29 mouse cellular contexts compared by ENCODE assay signal in the genomic region with DNA sequence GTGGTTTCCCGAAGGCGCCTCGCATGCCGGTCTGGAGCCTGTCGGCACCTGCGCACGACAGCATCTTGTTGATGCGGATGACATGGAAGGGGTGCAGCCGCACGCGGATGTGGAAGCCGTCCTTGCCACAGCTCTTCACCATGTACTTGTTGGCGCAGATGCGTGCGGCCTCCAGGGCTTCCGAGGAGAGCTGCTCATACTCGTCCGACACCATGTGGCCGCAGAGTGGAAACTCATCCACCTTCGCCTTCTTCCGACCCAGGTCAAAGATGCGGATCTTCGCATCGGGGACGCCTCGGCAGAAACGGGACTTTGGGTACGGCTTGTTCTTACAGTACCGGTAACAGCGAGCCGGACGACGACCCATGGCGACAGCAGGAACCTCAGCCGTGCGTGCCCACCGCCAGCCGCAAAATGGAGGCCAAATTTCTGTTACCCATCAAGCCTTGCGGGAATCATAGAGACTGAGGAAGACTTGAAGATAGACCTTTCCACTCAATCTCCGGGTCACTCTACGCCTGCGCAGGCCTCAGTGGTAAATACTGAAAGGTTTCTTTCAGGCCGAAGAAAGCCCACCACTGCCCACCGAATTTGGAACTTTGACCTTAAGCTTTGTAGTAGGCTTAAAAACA. TPM values are rescaled to one million over a fixed set of nuclear protein-coding genes. Genes with fewer than 3 reads are reported as not detected.
DNase-seq lines count a peak whose midpoint lies in the region; ATAC-seq and TF ChIP-seq lines count a peak whose summit lies in the region.
"Had no signal": no experiment of that assay in that cellular context is flagged by ENCODE, and none has a peak within 500 bp of the region (broad histone marks: within the 10 kb centered on the region; RNA-seq: fewer than 3 reads in every experiment).

Gene Rpl10l, minus strand, starts transcription at position 411 of the 632 bp plus-strand sequence.

- ATAC-seq in midbrain, embryonic 15.5 days (replicated peaks) = no peak
- ATAC-seq: forebrain, embryonic 13.5 days; forebrain, postnatal 0 days; intestine, embryonic 15.5 days; Patski had no signal

- H3K27me3 ChIP-seq in midbrain, embryonic 15.5 days (replicated peaks) = no peaks in the 10 kb centered on the region
- H3K27me3 ChIP-seq: forebrain, embryonic 13.5 days; hindbrain, embryonic 12.5 days; intestine, embryonic 15.5 days; Patski had no signal

- no peaks in the 10 kb centered on the region for H3K9me3 ChIP-seq in ES-E14 (ENCODE audit: control insufficient read depth, insufficient read depth, low read depth, low read length)
- H3K9me3 ChIP-seq in midbrain, embryonic 15.5 days = no peaks in the 10 kb centered on the region
- H3K9me3 ChIP-seq: heart, embryonic 10.5 days; intestine, embryonic 15.5 days had no signal

- H3K4me3 ChIP-seq in ES-E14 (ENCODE audit: insufficient read depth in 1 of 2, low read depth in 1 of 2, low read length in 2 of 2, poor library complexity in 1 of 2, severe bottlenecking in 1 of 2) = peak within 1 kb of the TSS; percentile 58 to 66
- no peak within 1 kb of the TSS for H3K4me3 ChIP-seq in midbrain, embryonic 15.5 days
- H3K4me3 ChIP-seq: embryonic facial prominence, embryonic 10.5 days; forebrain, embryonic 13.5 days; heart, embryonic 10.5 days; hindbrain, embryonic 12.5 days; intestine, embryonic 15.5 days had no signal

- H3K36me3 ChIP-seq in ES-E14 (ENCODE audit: control insufficient read depth, insufficient read depth, low read length, poor library complexity, severe bottlenecking) = no peaks in the 10 kb centered on the region; the same call in 1 of the 2 replicates
- H3K36me3 ChIP-seq in midbrain, embryonic 15.5 days (replicated peaks) = no peaks in the 10 kb centered on the region
- H3K36me3 ChIP-seq: embryonic facial prominence, embryonic 10.5 days; heart, embryonic 10.5 days; hindbrain, embryonic 12.5 days; intestine, embryonic 15.5 days had no signal

- no peak within 1 kb of the TSS for H3K27ac ChIP-seq in ES-E14 (ENCODE audit: insufficient read depth, low read depth, low read length, poor library complexity, severe bottlenecking)
- no peak within 1 kb of the TSS for H3K27ac ChIP-seq in midbrain, embryonic 15.5 days
- H3K27ac ChIP-seq: embryonic facial prominence, embryonic 10.5 days; forebrain, embryonic 13.5 days; heart, embryonic 10.5 days; hindbrain, embryonic 12.5 days; intestine, embryonic 15.5 days had no signal

- H3K4me1 ChIP-seq in ES-E14 (ENCODE audit: control insufficient read depth in 2 of 2, insufficient read depth in 2 of 2, low read length in 2 of 2, poor library complexity in 1 of 2) = no peaks in the 10 kb centered on the region
- H3K4me1 ChIP-seq in midbrain, embryonic 15.5 days = no peaks in the 10 kb centered on the region
- H3K4me1 ChIP-seq: embryonic facial prominence, embryonic 10.5 days; forebrain, embryonic 13.5 days; heart, embryonic 10.5 days; hindbrain, embryonic 12.5 days; intestine, embryonic 15.5 days had no signal

- no peak within 1 kb of the TSS for H3K4me2 ChIP-seq in midbrain, embryonic 15.5 days
- H3K4me2 ChIP-seq: forebrain, embryonic 13.5 days; hindbrain, embryonic 12.5 days; intestine, embryonic 15.5 days had no signal

- peak within 1 kb of the TSS; percentile 84 for H3K9ac ChIP-seq in ES-E14 (ENCODE audit: insufficient read depth, low read depth, low read length, poor library complexity, severe bottlenecking)
- H3K9ac ChIP-seq in midbrain, embryonic 15.5 days = no peak within 1 kb of the TSS
- H3K9ac ChIP-seq: forebrain, embryonic 13.5 days; forebrain, postnatal 0 days; hindbrain, embryonic 12.5 days; intestine, embryonic 15.5 days had no signal

- in situ Hi-C loops in ES-E14 (cut with MboI; ENCODE audit: low sequenced_read_pairs in 2 of 2, unreplicated experiment in 2 of 2) = no loop called here

- peak; percentile 74 for DNase-seq in heart, adult 11 months
- no peak for DNase-seq in heart, adult 9 months (ENCODE audit: low spot score in 2 of 2)
- DNase-seq in ES-E14 (ENCODE audit: low read depth, low spot score) (peak; percentile 44), ZHBTc4 (ENCODE audit: low read depth, low spot score) (peak; percentile 90)
- peak; percentile 83 for DNase-seq in testis, postnatal 14 days (ENCODE audit: low spot score)
- DNase-seq in cerebellum, postnatal 10 days = no peak
- no peak for DNase-seq in gastrocnemius, adult 8-10 months (ENCODE audit: low spot score in 2 of 2)
- DNase-seq: adrenal gland, postnatal 10 days; cerebellum, adult 11 months; cerebellum, adult 9-10 months; cerebellum, postnatal 36 days; forebrain, postnatal 0 days; gastrocnemius, postnatal 25 days; heart, postnatal 10 days; heart, postnatal 4 days had no signal

- 97% methylated on average over 44 of the region's 44 CpGs for WGBS in midbrain, embryonic 15.5 days

TF ChIP-seq in ES-E14, 5 proteins besides CTCF, POLR2A, EP300 and RAD21:
- TF ChIP-seq ZC3H11A (IDR thresholded peaks at IDR 0.05; ENCODE audit: borderline replicate concordance, low read depth, low read length) = no peak
- no peak for TF ChIP-seq CHD2 (IDR thresholded peaks at IDR 0.05; ENCODE audit: low read depth, low read length)
- TF ChIP-seq HCFC1 (IDR thresholded peaks at IDR 0.05; ENCODE audit: borderline replicate concordance, insufficient read depth, low read length) = 0 out of 2 replicates have a peak, but pooled peaks have one; percentile 39

RNA-seq across cellular contexts. Expression of gene Rpl10l, which starts in this region (rescaled TPM):
- total RNA-seq in ES-E14 (2012; rRNA removed) = 112 and 153 TPM in 2 replicates
- not detected in 2 replicates for polyA plus RNA-seq in midbrain, embryonic 15.5 days (2015; fragmentation: Nextera tagmentation; extraction: Ambion mirVana)
- not detected for total RNA-seq in gastrocnemius, adult 8-10 months (2022)
- total RNA-seq: adrenal gland, postnatal 10 days; adrenal gland, postnatal 4 days; forebrain, postnatal 0 days; gastrocnemius, adult 18-20 months; gastrocnemius, postnatal 25 days; granulocyte monocyte progenitor cell, adult 5-6 weeks; heart, postnatal 10 days; heart, postnatal 4 days had no signal
- polyA plus RNA-seq: brain, embryonic 14.5 days; C2C12; embryonic facial prominence, embryonic 10.5 days; embryonic facial prominence, embryonic 14.5 days; forebrain, embryonic 13.5 days; forebrain, postnatal 0 days; heart, embryonic 10.5 days; heart, embryonic 14.5 days; hindbrain, embryonic 12.5 days; intestine, embryonic 15.5 days; Patski had no signal

Comparison
In these comparisons a context has a peak if more than half of its experiments do, and no peak if none do; other contexts are left out.
1. RNA of gene Rpl10l (total RNA-seq): 112 to 153 TPM in ES-E14; not detected in gastrocnemius, adult 8-10 months; every median in the first group is over 100 times any median in the second.
2. DNase-seq: peak in heart, adult 11 months (single experiment), ES-E14 (single experiment), ZHBTc4 (single experiment) and testis, postnatal 14 days (single experiment); none in heart, adult 9 months (0 of 2), cerebellum, postnatal 10 days (0 of 2) and gastrocnemius, adult 8-10 months (0 of 2).